Mouse (Mus musculus) mouse trophoblast stem cell (cell line): ENCODE measurements around the gene Gid8.

ENCODE experiments used
- in situ Hi-C, 2 experiments: fragments of 300-500 bp; cut with MseI, MboI; formaldehyde crosslinking; loops; 2 replicates in 1 of 2; 3 replicates in 1 of 2; pipeline ENCODE4 v1.15.1; 2025

Gid8 gene

GRCm38 (mm10) chr2:180709923-180710272 lies at the start of gene Gid8, which contains the start of gene Dido1:
Gene Gid8, plus strand, starts transcription at chr2:180710117.
Gene Dido1, minus strand, starts transcription at chr2:180709999.
- in situ Hi-C loops: no loop called here

- in situ Hi-C loops: no loop called here
Observed at GRCm38 (mm10) chr2:180660521-180660920, 49.4 kb upstream of the Gid8 start.

- in situ Hi-C loops: no loop called here
Observed at GRCm38 (mm10) chr2:180662008-180662407, 47.9 kb upstream of the Gid8 start.

GRCm38 (mm10) chr2:180676706-180677105 lies 33.2 kb upstream of the Gid8 start:
- in situ Hi-C loops: loop anchor here in 1 of 2 experiments (10.0 kb wide), 1 partner anchor 68 kb away; no protein-coding TSS in a partner anchor

GRCm38 (mm10) chr2:180678609-180679140 lies 31.2 kb upstream of the Gid8 start:
- in situ Hi-C loops: loop anchor here in 1 of 2 experiments (10.0 kb wide), 1 partner anchor 66 kb away; no protein-coding TSS in a partner anchor

GRCm38 (mm10) chr2:180681225-180681624 lies 28.7 kb upstream of the Gid8 start:
- in situ Hi-C loops: no loop called here

GRCm38 (mm10) chr2:180683524-180683923 lies 26.4 kb upstream of the Gid8 start:
- in situ Hi-C loops: no loop called here

- in situ Hi-C loops: no loop called here
Observed at GRCm38 (mm10) chr2:180684031-180684430, 25.9 kb upstream of the Gid8 start.

- in situ Hi-C loops: no loop called here
Observed at GRCm38 (mm10) chr2:180689841-180690240, 20.1 kb upstream of the Gid8 start.

GRCm38 (mm10) chr2:180692630-180693029 lies 17.3 kb upstream of the Gid8 start:
- in situ Hi-C loops: no loop called here

GRCm38 (mm10) chr2:180695176-180695575 lies 14.7 kb upstream of the Gid8 start:
- in situ Hi-C loops: no loop called here

GRCm38 (mm10) chr2:180700457-180700856 lies 9.5 kb upstream of the Gid8 start:
- in situ Hi-C loops: no loop called here

GRCm38 (mm10) chr2:180701053-180701766 lies 8.7 kb upstream of the Gid8 start:
- in situ Hi-C loops: no loop called here

- in situ Hi-C loops: no loop called here
Observed at GRCm38 (mm10) chr2:180701767-180702621, 7.9 kb upstream of the Gid8 start.

- in situ Hi-C loops: no loop called here
Observed at GRCm38 (mm10) chr2:180702701-180703149, 7.2 kb upstream of the Gid8 start.

- in situ Hi-C loops: no loop called here
Observed at GRCm38 (mm10) chr2:180703175-180703574, 6.7 kb upstream of the Gid8 start.

GRCm38 (mm10) chr2:180703645-180704359 lies 6.1 kb upstream of the Gid8 start:
- in situ Hi-C loops: no loop called here

GRCm38 (mm10) chr2:180704591-180704990 lies 5.3 kb upstream of the Gid8 start:
- in situ Hi-C loops: no loop called here

GRCm38 (mm10) chr2:180705066-180705465 lies 4.9 kb upstream of the Gid8 start:
- in situ Hi-C loops: no loop called here

- in situ Hi-C loops: no loop called here
Observed at GRCm38 (mm10) chr2:180705975-180706374, 3.9 kb upstream of the Gid8 start.

GRCm38 (mm10) chr2:180709023-180709922 lies 644 bp upstream of the Gid8 start:
- in situ Hi-C loops: no loop called here
